Mouse (Mus musculus): ENCODE data around the gene Adamts1.

DNA sequence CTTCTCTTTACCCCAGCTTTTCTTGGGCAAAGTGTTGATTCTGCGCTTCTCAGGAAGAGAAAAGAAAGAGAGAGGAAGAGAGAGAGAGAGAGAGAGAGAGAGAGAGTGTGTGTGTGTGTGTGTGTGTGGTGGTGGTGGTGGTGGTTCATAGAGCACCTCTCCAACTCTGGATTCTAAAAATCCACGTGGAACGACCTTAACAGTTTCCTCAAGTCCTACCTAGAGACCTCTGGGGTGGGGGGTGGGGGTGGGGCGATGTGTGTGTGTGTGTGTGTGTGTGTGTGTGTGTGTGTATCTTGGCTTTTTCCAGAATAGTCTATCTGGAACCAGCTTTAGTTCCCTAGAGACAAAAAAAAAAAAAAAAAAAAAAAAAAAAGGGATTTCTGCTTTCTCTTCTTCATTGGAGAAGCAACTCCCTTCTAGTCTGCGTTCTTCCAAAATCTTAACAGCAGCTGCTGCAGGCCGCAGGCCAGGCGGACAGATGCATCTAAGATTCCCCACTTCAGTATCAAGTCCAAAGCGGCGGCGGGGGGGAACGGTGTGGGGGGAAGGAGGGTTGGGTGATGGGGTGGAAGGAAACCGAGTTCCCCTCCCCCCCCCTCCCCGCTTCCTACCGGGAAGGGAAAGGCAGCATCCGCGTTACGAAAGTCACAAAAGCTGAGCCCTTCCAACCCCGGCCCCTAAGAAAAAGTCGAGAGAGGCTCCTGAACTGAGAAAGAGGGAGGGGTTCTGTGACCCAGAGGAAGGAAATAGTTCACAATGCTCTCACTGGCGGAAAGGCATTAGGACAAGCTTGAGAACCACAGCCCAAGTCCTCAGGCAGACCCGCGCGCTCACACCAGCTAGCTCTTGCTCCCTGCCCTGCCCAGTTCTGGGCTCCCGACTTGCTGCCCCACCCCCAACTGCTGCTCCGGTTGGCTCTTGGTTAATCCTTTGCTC is 969 bp upstream of the Adamts1 start:
- TF ChIP-seq TCF12 (IDR thresholded peaks at IDR 0.05; ENCODE audit: insufficient read depth, poor library complexity, severe bottlenecking) (no peak), MAX (IDR thresholded peaks at IDR 0.05; ENCODE audit: low read depth) (no peak), POLR2A (IDR thresholded peaks at IDR 0.05; ENCODE audit: insufficient read length, low read depth) (peak; percentile 97), CEBPB (IDR thresholded peaks at IDR 0.05; ENCODE audit: insufficient read depth, poor library complexity, severe bottlenecking) (no peak)
